Mouse (Mus musculus): ENCODE measurements around the gene Gm17349.
"Not testable (repeated sequence)": the region's sequence is repeated elsewhere in the genome, so short reads cannot be mapped to it uniquely, and the experiment has no call there.

Gm17349 gene

DNA sequence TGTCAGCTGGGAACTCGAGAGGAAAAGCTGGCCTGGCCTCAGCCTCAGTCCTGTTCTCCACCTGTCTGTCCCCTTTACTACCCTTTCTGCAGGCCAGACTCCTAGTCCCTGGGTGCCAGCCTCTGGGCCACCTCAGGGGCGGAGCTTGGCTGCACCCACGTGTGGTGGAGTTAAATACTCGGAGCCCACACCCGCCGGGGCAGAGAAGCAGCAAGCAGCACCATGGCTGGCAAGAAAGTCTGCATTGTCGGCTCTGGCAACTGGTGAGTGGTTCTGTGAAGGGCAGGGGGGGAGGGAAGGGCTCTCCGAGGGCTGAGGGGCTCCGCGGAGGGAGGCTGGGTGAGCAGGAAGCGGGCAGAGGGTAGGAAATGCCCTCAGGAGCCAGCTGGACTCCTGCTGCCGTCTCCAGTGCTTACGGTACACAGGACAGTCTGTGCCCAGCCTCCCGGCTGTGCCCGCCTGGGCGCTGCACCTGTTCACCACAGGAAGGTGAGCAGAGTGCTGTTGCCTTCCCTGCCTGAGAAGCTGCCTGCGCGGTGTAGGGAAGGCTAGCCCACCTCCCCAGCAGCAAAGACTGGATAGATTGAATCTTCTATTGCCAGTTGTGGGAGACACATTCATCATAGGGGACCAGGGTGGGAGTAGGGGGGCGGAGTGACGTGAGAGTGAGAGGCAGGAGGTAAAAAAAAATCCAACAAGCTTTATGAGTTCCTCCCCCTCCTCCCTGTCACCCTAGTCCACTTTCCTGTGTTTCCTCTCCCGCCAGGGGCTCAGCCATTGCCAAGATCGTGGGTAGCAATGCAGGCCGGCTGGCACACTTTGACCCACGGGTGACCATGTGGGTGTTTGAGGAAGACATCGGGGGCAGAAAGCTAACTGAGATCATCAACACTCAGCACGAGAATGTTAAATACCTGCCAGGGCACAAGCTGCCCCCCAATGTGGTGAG, 12.4 kb upstream of the Gm17349 start, which contains the start of gene Gpd1:
TSS of gene Gpd1 (plus strand) at position 130 of the 949 bp plus-strand sequence.
- peak; percentile 50 for DNase-seq

DNA sequence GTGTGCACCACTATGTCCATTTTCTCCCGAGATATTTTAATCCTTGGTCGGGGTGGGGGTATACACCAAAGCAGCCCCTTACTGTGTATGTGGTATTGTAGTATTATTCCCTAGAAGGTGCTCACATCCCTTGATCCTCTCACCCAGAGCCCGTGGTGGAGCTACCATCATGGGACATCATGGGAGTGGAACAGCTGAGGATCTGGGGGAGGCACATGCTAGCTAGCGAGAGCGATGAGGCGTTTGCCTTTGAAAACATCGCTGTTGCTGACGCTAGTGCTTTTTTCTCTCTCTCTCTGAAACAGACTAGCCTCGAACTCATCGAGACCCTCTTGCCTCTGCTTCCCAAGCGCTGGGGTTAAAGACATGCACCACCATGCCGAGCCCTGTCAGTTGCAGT, 11.5 kb upstream of the Gm17349 start:
- no peak for DNase-seq

DNA sequence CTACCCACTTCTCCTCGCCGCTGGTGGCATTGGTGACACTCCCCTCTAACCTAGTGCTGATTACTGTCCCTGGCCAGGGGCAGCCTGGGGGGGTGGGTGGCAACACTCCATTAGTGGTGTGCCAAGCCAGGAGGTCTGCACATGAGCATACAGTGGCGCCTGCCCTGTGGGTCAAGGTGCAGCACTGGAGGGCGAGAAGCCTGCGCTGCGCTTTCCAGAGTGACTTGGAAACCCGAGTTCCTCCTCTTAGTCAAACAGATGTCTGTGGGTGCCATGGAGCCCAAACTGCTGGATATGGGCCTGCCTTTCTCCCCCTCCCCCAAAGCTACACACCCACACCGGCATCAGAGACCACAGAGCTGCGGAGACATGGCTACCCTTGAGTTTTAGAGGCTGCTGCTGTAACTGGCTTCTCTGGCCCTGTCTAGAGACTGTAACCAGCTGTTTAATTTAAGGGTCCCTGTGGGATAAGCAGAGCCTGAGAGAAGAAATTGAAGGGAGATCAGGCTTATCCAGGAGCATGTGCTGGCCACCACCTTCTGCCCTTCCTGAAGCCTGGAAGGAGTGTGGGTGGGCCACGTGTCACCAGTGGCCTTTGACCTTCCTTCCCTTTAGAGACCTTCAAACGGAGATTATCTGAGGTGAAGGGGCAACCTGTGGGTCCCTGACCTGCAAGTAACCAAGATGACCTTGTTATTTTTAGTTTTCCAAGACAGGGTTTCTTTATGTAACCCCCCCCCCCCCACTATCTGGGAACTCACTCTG, 10.9 kb upstream of the Gm17349 start:
- DNase-seq = no peak

- DNase-seq = no peak
Observed at GRCm38 (mm10) chr15:99715361-99715865, 10.1 kb upstream of the Gm17349 start.

DNA sequence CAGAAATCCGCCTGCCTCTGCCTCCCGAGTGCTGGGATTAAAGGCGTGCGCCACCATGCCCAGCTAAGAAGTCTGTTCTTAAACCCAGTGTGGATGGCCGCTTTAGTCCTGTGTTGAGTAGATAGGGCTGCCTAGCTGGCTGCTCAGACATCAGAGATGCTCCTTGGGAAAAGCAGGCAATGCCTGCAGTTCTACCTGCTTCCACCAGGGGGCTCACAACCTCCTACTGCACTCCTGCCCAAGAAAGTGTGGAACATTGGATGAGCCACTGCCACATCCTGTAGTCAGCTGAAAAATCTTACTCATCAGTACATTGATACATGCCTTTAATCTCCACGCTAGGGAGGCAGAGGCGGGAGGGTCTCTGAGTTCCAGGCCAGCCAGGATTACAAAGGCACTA, 9.6 kb upstream of the Gm17349 start:
- peak; percentile 84 for DNase-seq

- no peak for DNase-seq
Observed at GRCm38 (mm10) chr15:99714206-99714605, 8.9 kb upstream of the Gm17349 start.

DNA sequence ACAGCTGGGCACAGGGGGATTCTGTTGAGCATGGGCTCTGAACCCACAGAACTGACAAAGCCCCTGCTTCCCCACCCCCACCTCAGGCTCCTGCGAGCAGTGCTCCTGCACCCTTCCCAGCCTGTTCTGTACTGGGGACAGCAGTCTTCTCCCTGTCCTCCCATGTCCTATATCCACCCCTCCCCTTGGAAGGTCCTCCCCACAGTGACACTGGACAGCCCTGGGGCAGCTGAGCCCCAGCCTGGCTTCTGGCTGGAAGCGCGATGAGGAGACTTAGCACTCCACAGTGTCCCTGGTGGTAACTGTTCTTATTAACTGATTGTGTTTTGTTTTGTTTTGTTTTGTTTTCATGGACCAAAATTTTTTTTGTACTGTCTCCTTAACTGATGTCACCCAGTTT, 8.3 kb upstream of the Gm17349 start:
- no peak for DNase-seq

GRCm38 (mm10) chr15:99712666-99713559, 7.6 kb upstream of the Gm17349 start:
- DNase-seq = no peak

GRCm38 (mm10) chr15:99711491-99711890, 6.2 kb upstream of the Gm17349 start:
- no peak for DNase-seq

DNA sequence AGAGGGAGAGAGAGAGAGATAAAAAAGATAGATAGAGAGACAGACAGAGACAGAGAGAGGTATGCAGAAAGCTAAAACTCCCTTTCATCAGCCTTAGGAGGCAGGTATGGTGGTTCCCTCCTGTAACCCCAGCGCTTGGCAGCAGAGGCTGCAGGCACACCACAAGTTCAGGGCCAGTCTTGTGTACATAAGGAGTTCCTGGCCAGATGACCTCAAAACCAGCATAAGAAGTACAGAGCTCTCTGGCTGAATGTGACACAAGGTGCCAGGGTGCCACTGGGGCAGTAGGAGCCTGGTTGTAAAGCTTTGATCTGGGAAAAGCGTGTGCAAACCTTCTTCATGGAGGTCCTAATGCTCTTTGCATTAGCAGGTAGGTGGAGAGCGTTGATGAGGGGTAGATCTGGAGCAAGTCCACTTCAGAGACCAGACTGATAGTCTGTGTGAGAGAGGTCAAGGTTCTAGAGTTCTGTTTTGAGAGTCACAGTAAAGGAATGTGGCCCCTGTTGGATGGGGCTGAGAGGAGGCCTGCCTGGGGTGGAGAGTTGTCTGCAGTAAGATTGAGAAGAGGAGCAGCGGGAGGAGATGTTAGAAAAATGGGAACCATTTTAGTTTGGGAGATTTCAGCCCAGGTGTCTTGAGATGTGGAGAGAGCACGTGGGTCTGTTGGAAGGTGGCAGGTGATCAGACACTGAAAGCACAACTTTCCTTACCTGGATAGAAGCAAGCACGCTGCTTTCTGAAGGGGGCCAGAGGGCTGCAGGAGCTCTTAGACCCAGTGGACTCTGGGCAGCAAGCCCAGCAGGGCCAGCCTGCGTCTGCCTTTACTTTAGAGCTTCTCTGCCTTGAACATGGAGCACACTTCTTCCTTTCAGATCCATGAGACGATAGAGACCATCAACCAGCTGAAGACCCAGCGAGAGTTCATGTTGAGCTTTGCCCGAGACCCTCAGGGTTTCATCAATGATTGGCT, 5.2 kb upstream of the Gm17349 start:
- DNase-seq = no peak

GRCm38 (mm10) chr15:99708176-99708575, 2.9 kb upstream of the Gm17349 start:
- DNase-seq = no peak

DNA sequence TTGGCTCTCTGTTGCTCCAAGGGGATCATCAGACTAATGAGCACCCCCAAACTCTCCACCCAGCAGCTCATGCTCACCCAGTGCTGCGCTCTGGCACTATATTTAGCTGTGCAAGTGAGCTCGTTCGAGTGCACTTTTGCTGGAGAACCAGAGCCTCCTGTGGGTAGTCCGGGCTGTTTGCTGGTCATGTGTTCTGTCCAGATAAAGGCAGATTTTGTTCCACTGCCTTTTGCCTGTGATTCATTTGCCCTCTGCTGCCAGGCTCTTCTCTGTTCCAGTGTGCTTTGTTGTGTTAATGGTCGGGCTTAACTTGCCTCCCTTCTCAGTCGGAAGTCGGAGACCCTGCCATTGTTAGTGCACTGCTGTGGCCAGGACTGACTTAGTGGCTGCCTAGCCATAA, 409 bp downstream of the Gm17349 start:
- no peak for DNase-seq

DNA sequence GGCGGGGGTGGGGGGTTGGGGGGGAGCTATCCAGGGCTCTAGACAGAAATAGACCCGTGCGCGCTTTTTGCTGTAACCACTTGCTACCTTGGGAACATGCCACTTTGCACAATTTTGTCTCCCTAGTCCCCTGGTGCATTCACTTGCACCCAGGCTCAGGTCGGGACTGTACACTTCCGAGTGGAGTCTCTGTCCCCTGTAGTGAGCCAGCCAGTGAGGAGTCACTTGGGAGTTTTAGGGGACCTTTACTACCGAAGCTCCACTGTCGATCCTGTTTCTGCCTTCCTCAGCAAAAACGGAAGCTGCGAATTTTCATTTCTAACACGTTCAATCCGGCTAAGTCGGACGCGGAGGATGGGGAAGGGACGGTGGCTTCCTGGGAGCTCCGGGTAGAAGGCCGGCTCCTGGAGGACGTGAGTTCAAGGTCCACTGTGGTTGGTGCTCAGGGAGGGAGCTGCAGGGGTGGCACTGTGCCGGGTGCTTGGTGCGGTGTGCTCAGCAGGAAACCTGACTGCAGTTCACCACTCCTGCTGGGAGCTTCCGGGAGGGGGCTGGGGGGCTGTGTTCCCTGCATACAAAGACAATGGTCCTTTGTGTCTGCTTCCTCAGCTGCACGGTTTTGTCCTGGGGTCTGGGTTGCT, 1.1 kb downstream of the Gm17349 start:
- DNase-seq = peak; percentile 39

DNA sequence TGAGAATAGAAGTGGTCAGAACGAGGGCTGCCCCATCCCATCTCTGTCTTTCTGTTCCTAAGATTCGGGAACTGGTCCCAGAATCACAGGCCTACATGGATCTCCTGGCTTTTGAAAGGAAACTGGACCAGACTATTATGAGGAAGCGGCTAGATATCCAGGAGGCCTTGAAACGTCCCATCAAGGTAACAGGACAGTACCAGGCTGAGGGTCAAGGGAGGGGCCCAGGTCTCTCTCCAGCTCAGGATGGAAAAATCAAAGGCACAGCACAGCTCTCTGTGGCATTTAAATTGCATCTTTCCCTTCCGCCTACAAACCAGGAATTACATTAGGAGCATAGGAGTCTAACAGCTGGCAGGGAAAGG, 1.6 kb downstream of the Gm17349 start:
- DNase-seq = no peak

- no peak for DNase-seq
Observed at GRCm38 (mm10) chr15:99703104-99703503, 2.2 kb downstream of the Gm17349 start.

GRCm38 (mm10) chr15:99701999-99702900, 3.0 kb downstream of the Gm17349 start, which contains the start of gene Smarcd1:
TSS of gene Smarcd1 (plus strand) at chr15:99702129.
- DNase-seq = peak; percentile 99

- not testable (repeated sequence) for DNase-seq
Observed at GRCm38 (mm10) chr15:99701640-99701998, 3.7 kb downstream of the Gm17349 start.

- no peak for DNase-seq
Observed at GRCm38 (mm10) chr15:99700219-99701106, 4.8 kb downstream of the Gm17349 start.

- no peak for DNase-seq
Observed at GRCm38 (mm10) chr15:99699715-99700114, 5.6 kb downstream of the Gm17349 start.
